Mouse (Mus musculus): ENCODE results near the gene Kptn.

Gene Kptn

DNA sequence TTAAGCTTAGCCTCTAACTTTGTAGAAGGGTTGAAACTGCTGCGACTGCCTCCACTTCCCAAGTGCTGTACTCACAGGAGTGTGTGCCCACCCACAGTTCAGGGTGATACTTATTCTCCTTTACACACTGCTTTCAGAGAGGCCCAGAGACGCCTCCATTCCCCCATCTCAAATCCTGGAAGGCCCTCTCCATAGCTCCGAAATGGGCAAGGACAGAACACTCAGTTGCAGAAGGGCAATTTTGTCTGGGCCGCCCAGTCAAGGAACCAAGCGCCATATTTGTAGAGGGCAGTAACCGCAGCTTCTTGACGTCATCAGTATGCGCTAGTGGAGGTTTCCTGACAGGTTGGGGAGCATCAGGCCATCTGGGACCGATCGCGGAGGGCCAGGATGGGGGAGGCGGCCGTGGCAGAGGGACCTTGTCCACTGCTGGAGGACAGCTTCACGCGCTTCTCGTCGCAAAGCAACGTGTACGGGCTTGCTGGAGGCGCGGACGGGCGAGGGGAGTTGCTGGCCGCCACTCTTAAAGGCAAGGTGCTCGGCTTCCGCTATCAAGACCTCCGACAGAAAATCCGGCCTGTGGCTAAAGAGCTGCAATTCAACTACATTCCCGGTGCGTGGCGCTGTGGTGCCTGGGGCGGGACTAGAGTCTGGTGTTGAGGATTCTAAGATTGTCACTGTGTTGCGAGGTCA is at the start of gene Kptn:
Gene Kptn, plus strand, starts transcription at position 327 of the 693 bp plus-strand sequence.
- in situ Hi-C loops (cut with MseI, MboI): no loop called here

DNA sequence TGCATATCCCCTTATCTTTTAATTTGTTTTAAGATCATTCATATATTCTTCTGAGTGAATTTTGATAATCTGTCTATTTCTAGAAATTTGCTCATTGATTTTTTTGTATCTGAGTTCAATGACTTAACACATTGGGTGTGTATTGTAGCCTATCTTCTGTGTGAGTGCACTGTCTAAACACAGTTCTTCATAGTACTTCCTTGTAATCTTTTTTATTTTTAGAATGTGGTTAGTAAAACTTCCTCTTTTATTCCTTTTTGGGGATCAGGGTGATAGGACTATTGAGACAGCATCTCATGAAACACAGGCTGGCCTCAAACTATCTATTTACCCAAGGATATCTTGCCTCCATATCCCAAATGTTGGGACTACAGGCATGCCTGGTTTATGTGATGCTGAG is 48.8 kb upstream of the Kptn start:
- in situ Hi-C loops (cut with MseI, MboI): no loop called here

DNA sequence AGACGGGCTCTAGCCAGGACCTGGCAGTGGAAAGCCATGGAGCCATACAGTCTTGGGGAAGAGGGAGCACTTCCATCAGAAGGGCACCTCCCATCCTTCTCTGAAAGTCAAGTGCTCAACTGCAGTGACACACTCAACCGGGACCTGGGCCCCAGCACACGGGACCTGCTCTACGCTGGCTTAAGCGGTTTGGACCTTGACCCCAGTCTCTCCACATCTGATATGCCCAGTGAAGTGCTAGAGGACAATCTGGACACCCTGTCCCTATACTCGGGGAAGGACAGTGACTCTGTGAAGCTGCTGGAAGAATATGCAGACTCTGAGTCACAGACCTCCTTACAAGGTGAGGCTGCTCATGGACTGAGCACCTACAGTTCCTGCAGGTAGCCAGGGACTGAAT is 47.8 kb upstream of the Kptn start:
- in situ Hi-C loops (cut with MseI, MboI): no loop called here

DNA sequence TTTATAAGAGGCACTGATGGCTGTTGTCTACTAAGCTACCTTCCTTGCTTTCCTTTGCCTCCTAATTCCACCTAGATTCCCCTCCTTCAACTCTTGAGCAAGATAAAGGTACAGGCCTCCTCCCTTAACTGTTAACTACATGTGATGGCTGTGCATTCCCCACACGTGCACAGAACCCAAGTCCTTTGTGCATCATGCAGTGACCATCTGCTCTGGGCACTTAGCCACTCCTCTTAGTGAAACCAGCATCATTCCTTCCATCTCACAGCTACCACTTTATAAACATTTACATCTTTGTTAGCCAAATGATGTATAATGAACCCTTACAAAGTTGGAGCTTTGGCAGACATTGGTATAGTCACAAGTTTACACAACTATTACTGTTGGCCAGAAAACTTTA is 39.7 kb upstream of the Kptn start:
- in situ Hi-C loops (cut with MseI, MboI): no loop called here

DNA sequence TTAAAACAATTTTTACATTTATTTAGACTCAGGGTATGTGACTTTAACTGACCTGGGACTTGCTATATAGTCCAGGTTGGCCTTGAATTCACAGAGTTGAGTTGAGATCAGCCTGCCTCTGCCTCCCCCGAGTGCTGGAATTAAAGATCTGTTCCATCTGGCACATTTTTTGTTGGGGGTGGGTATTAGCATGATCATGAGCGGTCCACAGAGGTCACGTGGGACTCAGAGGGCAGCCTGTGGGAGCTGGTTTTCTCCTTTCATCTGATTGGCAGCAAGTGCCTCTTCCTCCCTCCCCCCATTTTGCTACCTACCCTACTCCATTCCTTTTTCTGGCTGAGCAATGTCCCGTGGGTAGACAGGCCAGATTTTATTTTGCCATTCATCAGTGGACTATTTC is 39.1 kb upstream of the Kptn start:
- in situ Hi-C loops (cut with MseI, MboI): no loop called here

DNA sequence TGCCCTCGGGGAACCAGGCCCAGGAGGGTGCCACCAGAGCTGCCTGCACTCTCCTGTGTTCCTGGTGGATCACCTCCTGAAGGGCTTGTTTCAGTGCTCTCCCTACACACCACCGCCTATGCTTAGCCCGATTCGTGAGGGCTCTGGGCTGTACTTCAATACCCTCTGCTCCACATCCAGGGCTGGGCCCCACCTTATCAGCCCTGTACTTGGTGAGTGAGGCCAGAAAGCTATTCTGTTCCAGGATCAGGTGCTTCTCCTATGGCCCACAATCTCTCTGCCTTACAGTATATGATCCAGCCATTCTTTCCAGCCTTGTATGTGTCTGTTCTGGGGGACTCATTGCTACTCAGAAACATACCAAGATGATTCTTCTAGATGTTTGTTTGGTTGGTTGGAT is 36.3 kb upstream of the Kptn start:
- in situ Hi-C loops (cut with MseI, MboI): no loop called here

DNA sequence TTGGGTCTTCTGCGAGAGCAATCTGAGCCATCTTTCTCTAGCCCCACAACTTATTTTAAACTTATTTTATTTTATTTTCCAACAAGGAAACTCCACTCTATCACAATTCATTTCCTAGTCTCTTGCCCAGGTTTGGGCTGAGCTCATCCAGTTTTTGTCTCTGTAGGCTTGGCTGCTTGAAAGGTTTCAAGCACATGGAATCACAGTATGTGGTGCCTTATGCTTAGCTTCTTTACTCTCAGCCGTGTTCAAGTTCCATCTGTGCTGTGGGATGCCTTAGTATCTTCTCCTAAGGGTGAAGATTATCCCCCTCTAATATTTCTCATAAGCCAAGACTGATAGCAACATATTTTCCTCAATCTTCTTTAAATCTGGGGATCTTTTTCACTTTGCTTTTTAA is 32.1 kb upstream of the Kptn start:
- in situ Hi-C loops (cut with MseI, MboI): no loop called here

DNA sequence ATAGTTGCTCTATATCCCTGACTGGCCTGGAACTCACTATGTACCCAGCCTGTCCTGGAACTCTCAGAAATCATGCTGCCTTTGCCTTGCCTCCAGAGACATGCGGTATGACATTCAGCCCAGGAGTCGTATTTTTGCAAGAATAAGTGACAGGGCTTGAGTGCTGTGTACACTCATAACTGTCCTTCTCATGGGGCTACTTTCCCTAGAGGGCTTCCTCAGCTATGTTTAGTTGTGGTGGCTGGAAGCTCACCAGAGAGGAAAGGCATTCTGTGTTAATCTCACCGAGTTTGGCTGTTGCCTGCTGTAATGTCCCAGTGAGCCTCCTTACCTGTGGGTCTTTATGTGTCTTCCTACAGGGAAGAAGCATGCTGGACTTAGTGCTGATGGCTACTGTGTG is 25.1 kb upstream of the Kptn start:
- in situ Hi-C loops (cut with MseI, MboI): no loop called here

DNA sequence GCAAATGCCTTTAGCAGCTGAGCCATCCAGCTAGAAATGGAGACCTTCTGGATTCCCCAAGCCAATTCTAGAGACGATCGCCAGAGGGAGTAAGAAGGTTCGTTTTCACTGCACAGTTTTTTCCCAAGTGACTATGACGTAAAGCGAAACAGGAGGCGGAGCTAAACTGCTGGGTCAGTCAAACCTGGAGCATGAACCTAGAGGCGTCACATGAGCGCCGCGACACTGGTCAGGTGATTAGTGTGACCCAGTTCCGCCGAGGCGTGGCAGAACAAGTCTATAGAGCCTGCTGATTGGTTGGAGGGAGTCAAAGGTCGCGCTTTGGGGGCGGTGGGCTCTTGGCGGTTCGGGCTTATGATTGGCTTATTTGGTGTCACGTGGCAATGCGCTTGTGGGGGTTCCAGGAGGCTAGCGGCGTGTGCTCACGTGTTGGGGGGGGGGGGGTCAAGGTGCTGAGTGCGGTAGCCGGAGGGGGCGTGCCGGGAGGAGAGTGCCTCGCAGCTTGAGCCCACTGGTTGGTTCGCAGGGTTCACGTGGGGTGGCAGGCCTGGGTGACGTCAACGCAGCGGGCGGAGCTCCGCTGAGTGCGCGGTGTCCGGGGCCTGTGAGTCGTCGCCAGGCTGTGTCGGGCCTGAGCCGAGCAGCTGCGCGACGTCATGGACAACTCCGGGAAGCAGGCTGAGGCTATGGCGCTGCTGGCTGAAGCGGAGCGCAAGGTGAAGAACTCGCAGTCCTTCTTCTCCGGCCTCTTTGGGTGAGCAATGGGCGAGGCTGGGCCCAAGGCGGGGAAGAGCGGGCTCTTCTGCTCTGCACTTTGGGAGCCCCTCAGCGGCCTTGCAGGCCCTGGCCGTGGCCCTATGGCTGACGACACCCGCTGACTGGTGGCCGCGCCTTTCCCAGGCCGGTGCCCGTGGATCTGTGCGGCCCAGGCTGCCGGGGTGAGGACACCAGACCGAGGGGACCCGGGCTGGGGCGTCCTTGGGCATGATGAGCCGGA is 21.4 kb upstream of the Kptn start, which contains the start of gene Napa:
Gene Napa, plus strand, starts transcription at position 438 of the 997 bp plus-strand sequence.
- in situ Hi-C loops (cut with MseI, MboI): no loop called here

DNA sequence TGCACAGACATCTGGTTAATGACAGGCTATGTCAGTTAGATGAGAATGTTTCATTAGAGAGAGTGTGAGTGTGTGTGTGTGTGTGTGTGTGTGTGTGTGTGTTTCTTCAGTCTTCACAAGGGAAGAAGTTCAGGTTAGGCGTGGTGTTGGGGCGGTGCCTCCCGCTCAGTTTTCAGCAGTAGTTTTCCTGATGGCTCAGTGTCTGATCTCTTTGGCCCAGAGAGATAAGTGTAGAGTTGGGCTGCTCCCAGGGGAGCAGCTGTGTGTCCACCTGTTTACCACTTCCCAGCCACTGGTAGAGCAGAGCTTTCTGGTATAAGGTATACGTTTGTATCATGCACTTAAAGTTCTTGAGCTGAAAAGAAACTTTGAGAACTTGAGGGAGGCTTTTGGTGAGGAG is 19.8 kb upstream of the Kptn start:
- in situ Hi-C loops (cut with MseI, MboI): no loop called here

DNA sequence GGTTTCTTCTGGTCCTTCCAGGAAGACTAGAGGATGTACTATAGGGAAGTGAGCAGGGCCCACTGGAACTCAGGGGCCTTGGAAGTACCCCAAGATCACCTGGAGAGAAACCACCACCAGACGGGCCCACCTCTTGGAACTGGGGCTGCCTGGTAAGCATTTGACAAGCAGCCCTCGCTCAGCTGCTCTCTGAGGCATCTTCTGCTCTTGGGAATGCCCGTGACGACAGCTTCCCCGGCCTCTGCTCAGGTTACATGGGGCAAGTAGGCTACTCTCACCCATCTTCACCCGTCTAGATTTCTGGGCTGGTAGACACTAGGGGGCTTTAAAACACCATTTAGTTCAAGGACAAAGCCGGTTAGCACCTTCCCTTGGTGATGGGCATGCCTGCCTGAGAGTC is 18.6 kb upstream of the Kptn start:
- in situ Hi-C loops (cut with MseI, MboI): no loop called here

DNA sequence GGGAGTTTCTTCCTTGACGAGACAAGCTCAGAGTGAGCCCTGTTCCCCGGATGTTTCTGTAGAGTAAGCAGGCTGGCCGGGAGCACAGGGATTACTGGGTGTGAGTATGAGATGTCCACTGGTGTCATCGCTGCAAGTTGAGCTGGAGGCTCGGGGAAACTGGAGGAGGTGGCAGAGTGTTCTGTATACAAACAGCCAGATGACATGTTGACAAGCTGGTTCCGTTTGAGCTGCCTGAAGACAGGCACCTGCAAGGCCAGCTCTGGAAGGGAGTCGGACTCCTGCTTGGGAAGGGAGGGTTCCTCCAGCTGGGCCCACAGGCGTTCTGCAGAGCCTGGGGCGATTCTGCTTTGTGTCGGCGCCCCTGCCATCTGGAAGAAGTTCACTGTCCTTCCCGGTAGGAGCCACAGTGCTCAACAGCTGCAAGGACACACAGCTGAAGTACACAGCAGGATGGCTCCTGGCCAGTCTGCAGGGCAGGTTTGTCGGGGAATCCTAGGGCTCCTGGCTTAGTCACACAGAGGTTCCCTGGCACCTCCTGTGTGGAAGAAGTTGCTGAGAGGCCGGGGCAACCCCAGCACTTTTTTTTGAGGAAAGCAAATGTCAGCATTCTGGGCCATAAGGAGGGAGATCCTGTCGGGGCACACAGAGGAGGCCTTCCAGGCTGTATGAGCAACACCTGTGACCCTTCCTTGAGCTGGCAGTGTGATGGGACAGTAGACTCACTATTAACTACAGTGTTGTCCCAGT is 17.8 kb upstream of the Kptn start:
- in situ Hi-C loops (cut with MseI, MboI): no loop called here

DNA sequence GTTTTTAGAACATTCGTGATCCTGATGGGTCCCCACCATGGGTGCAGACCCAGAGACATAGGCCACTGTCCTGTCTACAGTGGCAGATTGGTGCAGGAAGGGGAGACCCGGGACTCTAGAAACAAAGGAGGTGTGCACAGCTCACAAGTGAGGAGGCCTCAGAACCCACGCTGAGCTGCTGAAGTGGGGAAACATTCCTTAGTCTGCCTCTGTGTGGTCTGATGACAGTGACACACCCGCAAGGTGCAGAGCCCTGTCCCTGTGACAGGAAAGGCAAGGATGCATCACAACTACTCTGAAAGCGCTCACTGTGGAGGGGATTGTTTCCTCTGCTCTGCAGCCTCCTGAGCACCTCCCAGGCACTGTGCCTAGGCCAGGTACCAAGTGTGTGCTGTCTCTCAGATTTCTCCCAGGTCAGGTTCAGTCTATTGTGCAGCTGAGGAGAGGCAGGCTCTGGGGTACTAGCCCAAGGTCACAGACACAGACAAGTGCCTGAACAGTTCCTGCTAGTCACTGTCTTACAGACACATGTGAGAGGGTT is 16.9 kb upstream of the Kptn start:
- in situ Hi-C loops (cut with MseI, MboI): no loop called here

DNA sequence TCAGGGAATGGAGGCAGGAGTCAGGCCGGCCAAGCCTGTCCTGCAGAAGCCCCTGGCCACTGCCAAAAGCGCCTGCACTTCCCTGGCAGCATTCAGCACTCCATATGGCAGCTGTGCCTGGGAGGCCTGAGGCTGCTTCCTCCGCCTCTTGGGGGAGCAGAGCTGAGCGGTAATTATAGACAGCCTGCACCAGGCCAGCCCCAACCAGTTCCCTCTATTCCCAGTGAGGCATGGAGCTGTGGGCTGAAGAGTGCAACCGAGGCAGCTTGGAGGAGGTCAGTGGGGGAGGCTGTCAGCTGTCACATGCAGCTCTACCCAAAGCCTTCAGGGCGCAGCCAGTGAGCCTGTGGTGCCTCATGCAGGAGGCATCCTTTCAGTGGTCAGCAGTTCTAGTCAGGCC is 15.9 kb upstream of the Kptn start:
- in situ Hi-C loops (cut with MseI, MboI): no loop called here

DNA sequence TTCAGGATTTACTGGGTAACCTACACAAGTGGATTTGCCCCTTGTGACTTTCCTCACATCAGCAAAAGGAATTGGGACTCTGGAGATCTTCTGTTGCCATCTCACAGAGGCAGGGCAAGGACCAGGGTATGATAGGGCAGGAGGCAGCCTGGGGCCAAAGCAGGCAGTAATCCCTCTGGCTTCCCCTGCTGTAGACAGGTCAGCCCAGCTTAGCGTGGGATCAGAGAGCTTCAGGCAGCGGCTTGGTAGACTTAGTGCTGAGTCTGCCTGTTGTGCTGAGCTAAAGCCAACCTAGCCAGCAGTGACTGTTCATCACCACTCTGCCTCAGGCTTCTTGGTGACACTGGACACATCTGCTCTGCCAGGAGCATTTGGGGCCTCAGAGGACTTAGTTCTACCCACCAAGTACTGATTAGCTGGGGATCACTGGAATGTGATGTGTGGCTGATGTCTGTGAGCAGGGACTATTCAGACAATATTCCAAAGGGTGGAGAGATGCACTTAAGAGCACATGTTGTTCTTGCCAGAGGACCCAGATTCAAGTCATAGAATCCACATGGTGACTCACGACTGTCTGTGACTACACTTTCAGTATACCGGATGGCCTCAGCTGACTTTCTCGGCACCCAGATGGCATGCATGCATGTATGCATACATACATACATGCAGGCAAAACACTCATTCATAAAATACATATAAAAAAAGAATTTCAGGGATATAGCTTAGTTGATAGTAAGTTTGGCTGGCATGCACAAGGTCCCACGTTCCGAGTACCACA is 14.9 kb upstream of the Kptn start:
- in situ Hi-C loops (cut with MseI, MboI): no loop called here

DNA sequence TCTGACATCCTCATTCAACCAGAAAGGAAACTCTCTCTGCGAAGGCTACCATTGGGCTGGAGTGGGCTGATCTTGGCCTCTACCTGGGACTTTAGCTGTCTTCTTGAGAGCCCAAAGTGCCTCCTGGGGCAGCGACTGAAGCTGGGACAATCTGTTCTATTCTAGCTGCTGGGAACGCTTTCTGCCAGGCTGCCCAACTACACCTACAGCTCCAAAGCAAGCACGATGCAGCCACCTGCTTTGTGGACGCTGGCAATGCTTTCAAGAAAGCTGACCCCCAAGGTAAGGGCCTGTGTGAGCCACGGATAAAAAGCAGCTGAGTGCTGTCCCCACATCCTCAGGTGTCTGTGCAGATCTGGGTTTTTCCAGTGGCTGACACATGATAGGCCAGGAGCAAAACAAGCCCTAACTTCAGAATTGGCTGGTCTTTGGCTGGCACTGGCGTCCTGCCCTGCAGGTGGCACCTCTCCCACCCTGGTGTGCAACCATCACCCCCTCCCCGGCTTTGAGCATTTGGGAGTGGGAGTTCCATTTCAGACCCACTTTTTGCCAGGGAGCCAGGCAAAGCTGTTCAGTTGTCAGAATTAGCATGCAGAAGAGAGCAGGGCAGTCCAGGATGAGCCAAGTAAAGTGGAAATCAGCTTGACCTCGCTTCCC is 10.7 kb upstream of the Kptn start:
- in situ Hi-C loops (cut with MseI, MboI): no loop called here

DNA sequence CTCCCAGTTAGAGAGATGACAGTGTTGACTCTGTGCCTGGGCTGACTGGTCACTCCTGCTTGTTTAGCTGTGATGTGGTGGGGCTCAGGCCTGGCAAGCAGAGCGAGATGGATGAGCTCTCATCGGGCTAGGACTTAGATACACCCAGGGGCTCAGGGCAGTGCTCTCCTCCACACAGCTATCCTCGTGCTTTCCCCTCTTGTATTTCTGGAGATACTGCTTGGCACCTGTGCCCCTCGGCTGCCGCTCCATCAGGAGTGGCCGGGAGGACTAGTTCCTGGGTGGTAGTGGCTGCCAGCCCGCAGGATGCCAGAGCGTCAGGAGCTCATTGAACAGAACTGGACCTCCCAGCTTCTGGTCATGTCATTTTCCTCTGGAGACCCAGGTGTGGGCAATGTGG is 9.5 kb upstream of the Kptn start:
- in situ Hi-C loops (cut with MseI, MboI): no loop called here

DNA sequence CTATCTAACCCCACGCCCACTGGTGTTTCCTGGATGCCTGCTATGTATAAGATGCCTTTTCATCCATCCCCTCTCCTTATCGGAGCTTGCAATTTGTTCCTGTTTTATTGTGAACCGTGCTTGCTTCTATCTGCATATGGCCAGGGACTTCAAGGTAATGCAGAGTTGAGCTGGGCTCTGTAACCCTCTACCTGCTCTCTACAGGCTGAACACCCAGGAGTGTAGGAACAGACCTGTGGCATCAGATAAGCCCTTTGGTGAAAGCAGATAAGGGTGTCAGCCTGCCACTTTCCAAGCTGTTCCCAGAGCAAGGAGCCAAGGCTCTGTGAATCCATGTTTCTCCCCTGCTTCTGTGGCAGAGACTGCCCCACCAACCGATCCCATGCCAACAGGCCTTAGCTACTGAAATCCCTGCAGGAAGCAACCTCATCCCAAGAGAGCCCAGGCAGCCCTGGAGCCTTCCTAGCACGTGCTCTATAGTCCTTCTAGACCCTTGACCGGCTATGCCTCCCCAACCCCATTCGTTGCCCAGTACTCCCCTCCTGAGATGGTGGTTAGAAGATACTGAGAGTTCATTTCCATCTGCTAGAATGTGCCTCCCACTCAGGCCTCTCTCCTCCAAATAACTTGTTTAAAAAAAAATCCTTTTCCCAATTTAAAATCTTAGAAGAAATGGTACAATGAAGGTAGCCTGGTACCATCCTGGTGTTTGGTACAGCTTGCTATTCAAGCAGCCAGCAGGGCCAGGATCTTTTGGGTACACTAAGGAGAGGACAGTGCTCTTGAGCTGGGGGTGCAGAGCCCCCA is 8.2 kb upstream of the Kptn start:
- in situ Hi-C loops (cut with MseI, MboI): no loop called here

DNA sequence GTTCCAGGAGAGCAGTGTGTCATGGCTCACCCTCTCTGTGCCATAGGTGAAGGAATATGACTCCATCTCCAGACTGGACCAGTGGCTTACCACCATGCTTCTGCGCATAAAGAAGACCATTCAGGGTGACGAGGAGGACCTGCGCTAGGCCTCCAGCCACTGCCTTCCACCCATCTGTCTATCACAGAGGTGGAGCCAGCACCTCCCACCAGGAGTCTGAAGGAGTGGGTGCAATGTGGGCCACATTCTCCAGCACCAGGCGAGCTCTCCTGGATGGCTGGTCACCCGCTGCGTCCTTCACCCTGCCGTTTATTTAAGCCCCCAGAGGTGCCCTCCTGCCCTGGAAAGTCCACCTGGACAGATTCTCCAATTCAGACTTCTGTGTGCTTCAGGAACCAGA is 3.3 kb upstream of the Kptn start:
- in situ Hi-C loops (cut with MseI, MboI): no loop called here

DNA sequence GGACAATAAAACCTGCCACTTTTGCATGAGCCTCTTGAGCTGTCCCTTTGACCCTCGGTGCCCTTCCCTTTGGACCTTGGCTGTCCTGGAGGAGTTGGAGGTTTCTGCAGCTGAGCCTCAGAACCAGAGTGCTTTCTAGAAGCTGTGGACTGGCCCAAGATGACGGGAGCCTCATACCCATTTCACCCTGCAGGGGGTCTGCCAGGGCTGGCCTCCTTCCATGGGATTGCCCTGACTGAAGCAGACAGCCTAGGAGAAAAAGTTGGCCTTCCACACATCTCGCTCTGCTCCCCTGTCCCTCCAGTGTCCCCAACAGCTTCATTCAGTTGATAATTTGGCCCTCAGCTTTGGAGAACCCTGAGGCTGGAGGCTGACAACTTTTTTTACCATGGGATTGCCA is 2.6 kb upstream of the Kptn start:
- in situ Hi-C loops (cut with MseI, MboI): no loop called here
